Mouse (Mus musculus) lung, embryonic 16.5 days (tissue): ENCODE results near the gene Atoh1. TPM values are rescaled to one million over a fixed set of nuclear protein-coding genes. Genes with fewer than 3 reads are reported as not detected.

ENCODE experiments used
- ATAC-seq: fragments of 200-750 bp; cut with Nextera tagmentation; 2 replicates; pipeline ENCODE4 v1.8.0; 2017; ENCODE audit warnings: low read depth, mild to moderate bottlenecking, moderate library complexity
- H3K27ac ChIP-seq: fragments of 300-500 bp; sonication (generic); 2 replicates; pipeline ENCODE4 v1.5.1; 2014; ENCODE audit warnings: mild to moderate bottlenecking, control low read depth, low read length
- H3K27me3 ChIP-seq: fragments of 300-500 bp; sonication (generic); 2 replicates; pipeline ENCODE4 v1.6.1; 2014; ENCODE audit warnings: low read depth, low read length, mixed read lengths; ENCODE audit not compliant: control insufficient read depth, insufficient read depth
- H3K36me3 ChIP-seq: fragments of 300-500 bp; sonication (generic); 2 replicates; pipeline ENCODE4 v1.6.1; 2014; ENCODE audit warnings: low read length; ENCODE audit not compliant: control insufficient read depth, insufficient read depth
- H3K4me1 ChIP-seq: fragments of 300-500 bp; sonication (generic); replicated peaks from 2 replicates; pipeline ENCODE4 v1.6.1; 2014; ENCODE audit warnings: low read length, mixed read lengths; ENCODE audit not compliant: control insufficient read depth, insufficient read depth
- H3K4me2 ChIP-seq: fragments of 300-500 bp; sonication (generic); 2 replicates; pipeline ENCODE4 v1.6.1; 2014; ENCODE audit warnings: low read depth, low read length, control low read depth
- H3K4me3 ChIP-seq: fragments of 300-500 bp; sonication (generic); 2 replicates; pipeline ENCODE4 v1.5.1; 2014; ENCODE audit warnings: mild to moderate bottlenecking, low read length, control low read depth
- H3K9ac ChIP-seq: fragments of 300-500 bp; sonication (generic); 2 replicates; pipeline ENCODE4 v1.6.1; 2014; ENCODE audit warnings: low read length, control low read depth
- H3K9me3 ChIP-seq: fragments of 300-500 bp; sonication (generic); 2 replicates; pipeline ENCODE4 v1.6.1; 2016; ENCODE audit warnings: low read length; ENCODE audit not compliant: control insufficient read depth
- WGBS: fragments of 180-500 bp; shearing (Covaris S2); extraction: QIAGEN DNeasy Blood & Tissue Kit; methylation state at CpG from one replicate; pipeline ENCODE4 v1.1.7; 2014; 5-methylcytosine and 5-hydroxymethylcytosine counted together
- polyA plus RNA-seq: library from polyadenylated mRNA; unstranded; fragments of >200 nt; fragmentation: Nextera tagmentation; extraction: Ambion mirVana; gene quantifications from 2 replicates; pipeline ENCODE4 v1.2.1, GENCODE M21; 2015

Atoh1 gene
- polyA plus RNA-seq, 1 experiment from 2014 or later: 0.06 TPM

- Histone ChIP-seq H3K27ac (no peak overlapping the region), H3K9me3 (no peaks in the 10 kb centered on the region), H3K4me3 (peak overlapping the region; percentile 51), H3K4me1 (peaks cover 17% of the 10 kb centered on the region), H3K4me2 (peak overlapping the region; percentile 88), H3K9ac (no peak overlapping the region), H3K36me3 (no peaks in the 10 kb centered on the region), H3K27me3 (peaks cover 74% of the 10 kb centered on the region)
- no peak for ATAC-seq
- WGBS: under 1% methylated on average over 19 of the region's 19 CpGs
Observed at GRCm38 (mm10) chr6:64730030-64730429, 1.1 kb downstream of the Atoh1 start.

GRCm38 (mm10) chr6:64730506-64731020 lies 1.6 kb downstream of the Atoh1 start:
- Histone ChIP-seq H3K4me1 (peaks cover 17% of the 10 kb centered on the region), H3K9me3 (no peaks in the 10 kb centered on the region), H3K36me3 (no peaks in the 10 kb centered on the region), H3K4me3 (no peak overlapping the region), H3K9ac (no peak overlapping the region), H3K27ac (no peak overlapping the region), H3K27me3 (peaks cover 80% of the 10 kb centered on the region), H3K4me2 (no peak overlapping the region)
- 6% methylated on average over 14 of the region's 14 CpGs for WGBS
- no peak for ATAC-seq

- H3K4me3 ChIP-seq: no peak overlapping the region
- H3K4me1 ChIP-seq: peaks cover 17% of the 10 kb centered on the region
- ATAC-seq: no peak
- no peaks in the 10 kb centered on the region for H3K9me3 ChIP-seq
- H3K9ac ChIP-seq: no peak overlapping the region
- H3K27me3 ChIP-seq: peaks cover 85% of the 10 kb centered on the region
- H3K27ac ChIP-seq: no peak overlapping the region
- H3K4me2 ChIP-seq: no peak overlapping the region
- 14% methylated on average over 7 of the region's 7 CpGs for WGBS
- H3K36me3 ChIP-seq: no peaks in the 10 kb centered on the region
Observed at GRCm38 (mm10) chr6:64731126-64731525, 2.2 kb downstream of the Atoh1 start.

GRCm38 (mm10) chr6:64731621-64732320 lies 2.8 kb downstream of the Atoh1 start:
- 5% methylated on average over 8 of the region's 8 CpGs for WGBS
- peaks cover 88% of the 10 kb centered on the region for H3K27me3 ChIP-seq
- H3K9ac ChIP-seq: no peak overlapping the region
- H3K9me3 ChIP-seq: no peaks in the 10 kb centered on the region
- no peak overlapping the region for H3K27ac ChIP-seq
- H3K4me2 ChIP-seq: no peak overlapping the region
- ATAC-seq: no peak
- peaks cover 17% of the 10 kb centered on the region for H3K4me1 ChIP-seq
- no peak overlapping the region for H3K4me3 ChIP-seq
- H3K36me3 ChIP-seq: no peaks in the 10 kb centered on the region

GRCm38 (mm10) chr6:64733311-64733710 lies 4.4 kb downstream of the Atoh1 start:
- ATAC-seq: no peak
- 3% methylated on average over 4 of the region's 4 CpGs for WGBS
- H3K4me1 ChIP-seq: peaks cover 17% of the 10 kb centered on the region
- H3K9me3 ChIP-seq: no peaks in the 10 kb centered on the region
- no peaks in the 10 kb centered on the region for H3K36me3 ChIP-seq
- no peak overlapping the region for H3K4me3 ChIP-seq
- no peak overlapping the region for H3K9ac ChIP-seq
- peaks cover 75% of the 10 kb centered on the region for H3K27me3 ChIP-seq
- no peak overlapping the region for H3K27ac ChIP-seq
- no peak overlapping the region for H3K4me2 ChIP-seq

GRCm38 (mm10) chr6:64734441-64735320 lies 5.8 kb downstream of the Atoh1 start:
- 3% methylated on average over 52 of the region's 54 CpGs for WGBS
- peak; percentile 31; the same call in 1 of the 2 replicates for ATAC-seq
- H3K9ac ChIP-seq: no peak overlapping the region; the same call in 1 of the 2 replicates

GRCm38 (mm10) chr6:64736317-64736716 lies 7.4 kb downstream of the Atoh1 start:
- H3K36me3 ChIP-seq: no peaks in the 10 kb centered on the region
- no peak for ATAC-seq
- no peaks in the 10 kb centered on the region; the same call in 1 of the 2 replicates for H3K4me1 ChIP-seq
- H3K27me3 ChIP-seq: peaks cover 49% of the 10 kb centered on the region
- no peak overlapping the region for H3K27ac ChIP-seq
- no peak overlapping the region for H3K4me2 ChIP-seq
- no peak overlapping the region for H3K4me3 ChIP-seq
- 53% methylated on average over 4 of the region's 4 CpGs for WGBS
- no peak overlapping the region for H3K9ac ChIP-seq
- H3K9me3 ChIP-seq: no peaks in the 10 kb centered on the region

More at GRCm38 (mm10) chr6:64734441-64735320, 5.8 kb downstream of the Atoh1 start:
- H3K27ac ChIP-seq: no peak overlapping the region
- no peaks in the 10 kb centered on the region for H3K9me3 ChIP-seq
- H3K27me3 ChIP-seq: peaks cover 62% of the 10 kb centered on the region
- peak overlapping the region; percentile 61 for H3K4me2 ChIP-seq
- peaks cover 3% of the 10 kb centered on the region for H3K4me1 ChIP-seq
- no peaks in the 10 kb centered on the region for H3K36me3 ChIP-seq
- H3K4me3 ChIP-seq: peak overlapping the region; percentile 43

GRCm38 (mm10) chr6:64742915-64743489 lies 14.1 kb downstream of the Atoh1 start:
- Histone ChIP-seq H3K9me3 (no peaks in the 10 kb centered on the region), H3K9ac (no peak overlapping the region), H3K27ac (no peak overlapping the region), H3K4me3 (no peak overlapping the region), H3K4me1 (no peaks in the 10 kb centered on the region), H3K36me3 (no peaks in the 10 kb centered on the region), H3K27me3 (no peaks in the 10 kb centered on the region), H3K4me2 (no peak overlapping the region)
- ATAC-seq: no peak
- WGBS: 24% methylated on average over 2 of the region's 2 CpGs

GRCm38 (mm10) chr6:64754515-64754914 lies 25.6 kb downstream of the Atoh1 start:
- no peaks in the 10 kb centered on the region for H3K36me3 ChIP-seq
- no peaks in the 10 kb centered on the region for H3K4me1 ChIP-seq
- H3K4me3 ChIP-seq: no peak overlapping the region
- H3K4me2 ChIP-seq: no peak overlapping the region
- no peak overlapping the region for H3K9ac ChIP-seq
- WGBS: 70% methylated on average over 2 of the region's 2 CpGs
- H3K27ac ChIP-seq: no peak overlapping the region
- no peaks in the 10 kb centered on the region for H3K27me3 ChIP-seq
- H3K9me3 ChIP-seq: no peaks in the 10 kb centered on the region
- no peak for ATAC-seq
